9 mouse cellular contexts compared by ENCODE assay signal in the genomic region with DNA sequence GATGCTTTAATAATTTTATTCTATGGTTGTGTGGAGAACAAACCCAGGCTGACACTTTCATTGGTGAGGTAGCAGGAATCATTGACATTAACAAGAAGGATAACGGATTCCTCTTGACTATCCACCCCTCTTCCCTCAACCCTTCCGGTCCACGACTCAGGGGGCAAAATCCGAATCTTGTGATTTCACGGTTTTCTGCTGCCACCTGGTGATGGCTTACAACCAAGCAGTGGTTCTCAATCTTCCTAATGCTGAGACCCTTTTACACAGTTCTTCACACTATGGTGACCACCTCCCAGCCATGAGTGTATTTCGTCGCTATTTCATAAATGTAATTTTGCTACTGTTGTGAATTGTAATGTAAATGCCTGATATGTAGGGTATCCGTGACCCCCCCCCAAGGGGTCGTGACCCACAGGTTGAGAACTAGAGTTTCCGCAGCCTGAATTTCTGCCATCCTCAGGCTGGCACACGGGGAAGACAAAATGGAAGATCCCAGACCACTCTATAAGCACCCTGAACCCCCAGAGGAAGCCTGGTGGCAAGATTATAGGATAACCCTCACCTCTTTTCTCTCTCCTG. TPM values are rescaled to one million over a fixed set of nuclear protein-coding genes. Genes with fewer than 3 reads are reported as not detected.
A peak's percentile ranks its signal among the peaks of the same experiment; 100 is the strongest.
DNase-seq lines count a peak whose midpoint lies in the region; ATAC-seq lines count a peak whose summit lies in the region.
"Had no signal": no experiment of that assay in that cellular context is flagged by ENCODE, and none has a peak within 500 bp of the region (broad histone marks: within the 10 kb centered on the region; RNA-seq: fewer than 3 reads in every experiment).

No protein-coding gene starts in this region.

- 49% methylated on average over 11 of the region's 11 CpGs for WGBS in heart, embryonic 16.5 days

- no peak for DNase-seq in heart, adult 9 months (ENCODE audit: low spot score in 2 of 2)
- peak; percentile 64 for DNase-seq in A20 (ENCODE audit: low read depth, low spot score)
- DNase-seq in adrenal gland, adult 8-10 months: no peak
- no peak for DNase-seq in right cerebral cortex, postnatal 14 days

- no peak overlapping the region for H3K27ac ChIP-seq in heart, embryonic 16.5 days (ENCODE audit: low read length)

- no peaks in the 10 kb centered on the region for H3K27me3 ChIP-seq in heart, embryonic 16.5 days (ENCODE audit: control insufficient read depth, insufficient read depth, low read length)

- H3K9me3 ChIP-seq in heart, embryonic 16.5 days (replicated peaks; ENCODE audit: control insufficient read depth, low read length): 0 out of 2 replicates have a peak, but pooled peaks cover 2% of the 10 kb centered on the region

- no peaks in the 10 kb centered on the region for H3K36me3 ChIP-seq in heart, embryonic 16.5 days (ENCODE audit: control insufficient read depth, insufficient read depth)

- H3K4me1 ChIP-seq in heart, embryonic 16.5 days (ENCODE audit: control insufficient read depth, insufficient read depth, low read length): no peaks in the 10 kb centered on the region

- ATAC-seq in heart, embryonic 16.5 days (replicated peaks; ENCODE audit: extremely low read depth, insufficient read depth, low FRiP score): no peak
- peak; percentile 52 for ATAC-seq in common myeloid progenitor, adult 5-6 weeks (replicated peaks; ENCODE audit: low read depth, poor library complexity, severe bottlenecking)
- 0 out of 2 replicates have a peak, but pooled peaks have one; percentile 31 for ATAC-seq in megakaryocyte, adult 5-6 weeks (ENCODE audit: poor library complexity, severe bottlenecking)
- ATAC-seq in erythroid progenitor cell, adult 5-6 weeks (replicated peaks; ENCODE audit: low FRiP score, poor library complexity, severe bottlenecking): no peak

- no peak overlapping the region; the same call in 1 of the 2 replicates for H3K4me3 ChIP-seq in heart, embryonic 16.5 days (ENCODE audit: low read length)

- no peak overlapping the region for H3K9ac ChIP-seq in heart, embryonic 16.5 days (ENCODE audit: low read length)

- peak overlapping the region; percentile 14 for H3K4me2 ChIP-seq in heart, embryonic 16.5 days (ENCODE audit: low read depth, low read length)

RNA-seq across cellular contexts. Expression of gene Fasl, which starts 52.7 kb away (rescaled TPM):
- 0.12 and 0.43 TPM in 2 replicates for polyA plus RNA-seq in heart, embryonic 16.5 days (2015; fragmentation: Nextera tagmentation; extraction: Ambion mirVana)
- total RNA-seq in common myeloid progenitor, adult 5-6 weeks (2017): not detected in 2 replicates
- 1.2 and 1.3 TPM in 2 replicates for total RNA-seq in megakaryocyte, adult 5-6 weeks (2015)
- 1.5 and 1.8 TPM in 2 replicates for total RNA-seq in megakaryocyte, adult 5-6 weeks (2017)
- total RNA-seq in erythroid progenitor cell, adult 5-6 weeks (2015; ENCODE audit: low replicate concordance): 3.2 TPM in 1 of 2 replicates, not detected in the other
- total RNA-seq in erythroid progenitor cell, adult 5-6 weeks (2017; ENCODE audit: low replicate concordance): not detected in 2 replicates
- total RNA-seq in adrenal gland, adult 8-10 months (2022): 1 to 10 TPM in 1 of 4 experiments, under 1 TPM in 1, not detected in 2; 0.35 to 1.4 TPM
- total RNA-seq: left cerebral cortex, postnatal 14 days had no signal

Comparison
In these comparisons a context has a peak if more than half of its experiments do, and no peak if none do; other contexts are left out.
1. ATAC-seq: peak in common myeloid progenitor, adult 5-6 weeks (single experiment) and megakaryocyte, adult 5-6 weeks (single experiment); none in heart, embryonic 16.5 days (single experiment) and erythroid progenitor cell, adult 5-6 weeks (single experiment).